Mouse (Mus musculus): ENCODE data around the gene Gadd45b. TPM values are rescaled to one million over a fixed set of nuclear protein-coding genes. Genes with fewer than 3 reads are reported as not detected.
A peak's percentile ranks its signal among the peaks of the same experiment; 100 is the strongest.

Gene Gadd45b
- polyA plus RNA-seq, 1 experiment from 2014 or later, result 16.1 TPM

GRCm38 (mm10) chr10:80915736-80916135, 14.1 kb upstream of the Gadd45b start:
- peaks cover 18% of the 10 kb centered on the region; the same call in 1 of the 2 replicates for H3K36me3 ChIP-seq (ENCODE audit: control insufficient read depth, insufficient read depth, low read length)
- ATAC-seq (ENCODE audit: low FRiP score, low TSS enrichment), result no peak
- peaks cover 10% of the 10 kb centered on the region; the same call in 1 of the 2 replicates for H3K4me1 ChIP-seq (ENCODE audit: control insufficient read depth, insufficient read depth, low read length)
- 86% methylated on average over 4 of the region's 4 CpGs for WGBS
- no peak overlapping the region for H3K27ac ChIP-seq (ENCODE audit: low read depth, low read length)
- H3K27me3 ChIP-seq (ENCODE audit: control insufficient read depth, insufficient read depth, low read length), result no peaks in the 10 kb centered on the region
- H3K4me3 ChIP-seq (ENCODE audit: low read length), result no peak overlapping the region
- H3K9ac ChIP-seq (ENCODE audit: low read depth, low read length), result no peak overlapping the region
- no peak overlapping the region for H3K4me2 ChIP-seq (replicated peaks; ENCODE audit: low read depth, low read length)
- H3K9me3 ChIP-seq (ENCODE audit: control insufficient read depth, low read length), result no peaks in the 10 kb centered on the region

- Histone ChIP-seq H3K4me2 (replicated peaks; ENCODE audit: low read depth, low read length) (peak overlapping the region; percentile 87), H3K27ac (ENCODE audit: low read depth, low read length) (no peak overlapping the region), H3K27me3 (ENCODE audit: control insufficient read depth, insufficient read depth, low read length) (no peaks in the 10 kb centered on the region), H3K4me1 (ENCODE audit: control insufficient read depth, insufficient read depth, low read length) (peaks cover 10% of the 10 kb centered on the region; the same call in 1 of the 2 replicates), H3K36me3 (ENCODE audit: control insufficient read depth, insufficient read depth, low read length) (peaks cover 14% of the 10 kb centered on the region; the same call in 1 of the 2 replicates), H3K4me3 (ENCODE audit: low read length) (peak overlapping the region; percentile 98), H3K9ac (ENCODE audit: low read depth, low read length) (peak overlapping the region; percentile 89), H3K9me3 (ENCODE audit: control insufficient read depth, low read length) (no peaks in the 10 kb centered on the region)
- peak; percentile 46 for ATAC-seq (ENCODE audit: low FRiP score, low TSS enrichment)
- 2% methylated on average over 15 of the region's 15 CpGs for WGBS
Observed at GRCm38 (mm10) chr10:80917336-80917778, 12.5 kb upstream of the Gadd45b start.

DNA sequence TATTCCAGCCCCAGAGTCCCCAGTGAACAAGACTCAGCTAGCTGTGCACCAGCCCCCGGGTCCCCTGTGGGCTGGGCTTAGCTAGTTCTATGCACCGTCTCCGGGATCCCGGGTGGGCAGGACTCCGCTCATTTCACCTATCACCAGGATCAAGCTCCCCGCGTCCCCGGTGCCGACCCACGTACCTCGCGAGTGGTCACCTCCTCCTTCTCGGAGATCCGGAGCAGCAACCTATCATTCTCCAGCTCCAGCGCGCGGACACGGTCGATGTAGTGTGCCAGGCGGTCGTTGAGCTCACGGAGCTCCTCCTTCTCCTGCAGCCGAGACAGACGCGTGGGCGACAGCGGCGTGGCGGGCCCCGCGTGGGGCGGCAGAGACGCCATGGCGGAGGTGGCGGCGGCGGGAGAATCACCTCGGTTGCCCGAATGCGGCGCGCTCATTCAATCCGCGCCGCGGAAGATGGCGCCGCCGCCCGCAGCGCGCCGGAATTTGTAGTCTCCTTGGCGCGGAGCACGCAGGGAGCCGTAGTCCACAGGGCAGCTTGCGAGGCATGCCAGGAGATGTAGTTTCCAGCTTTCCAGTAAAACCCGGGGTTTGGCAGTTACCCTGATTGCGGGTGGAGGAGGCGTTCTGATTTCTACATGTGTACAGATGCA, 12.0 kb upstream of the Gadd45b start, which contains the start of gene Lmnb2:
TSS of gene Lmnb2 (minus strand) at position 467 of the 656 bp plus-strand sequence.
- peak; percentile 58 for ATAC-seq (ENCODE audit: low FRiP score, low TSS enrichment)
- no peaks in the 10 kb centered on the region for H3K27me3 ChIP-seq (ENCODE audit: control insufficient read depth, insufficient read depth, low read length)

DNA sequence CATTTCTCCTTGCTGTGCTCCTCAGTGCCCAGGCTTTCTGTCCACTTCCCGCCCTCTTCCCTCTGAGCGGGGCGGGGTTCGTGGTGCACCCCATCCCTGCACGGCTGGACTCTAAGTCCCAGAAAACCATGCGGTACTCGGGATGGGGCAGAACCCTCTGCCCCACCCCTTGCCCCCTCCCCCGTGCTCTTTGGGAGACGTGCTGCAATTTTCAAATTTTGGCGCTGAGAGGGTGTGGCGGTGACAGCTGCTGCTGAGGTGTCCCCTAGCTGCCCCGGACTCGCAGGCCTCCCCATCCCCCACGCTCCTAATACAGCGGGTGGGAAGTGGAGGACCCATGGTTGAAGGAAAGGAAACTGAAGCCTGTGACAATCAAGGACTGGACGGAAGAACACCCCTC, 8.0 kb upstream of the Gadd45b start:
- 0 out of 2 replicates have a peak, but pooled peaks have one; percentile 30 for ATAC-seq (ENCODE audit: low FRiP score, low TSS enrichment)
- Histone ChIP-seq H3K4me2 (replicated peaks; ENCODE audit: low read depth, low read length) (peak overlapping the region; percentile 59), H3K9ac (ENCODE audit: low read depth, low read length) (peak overlapping the region; percentile 42; the same call in 1 of the 2 replicates), H3K4me3 (ENCODE audit: low read length) (peak overlapping the region; percentile 32), H3K36me3 (ENCODE audit: control insufficient read depth, insufficient read depth, low read length) (no peaks in the 10 kb centered on the region), H3K27ac (ENCODE audit: low read depth, low read length) (no peak overlapping the region; the same call in 1 of the 2 replicates), H3K4me1 (ENCODE audit: control insufficient read depth, insufficient read depth, low read length) (peaks cover 5% of the 10 kb centered on the region; the same call in 1 of the 2 replicates), H3K27me3 (ENCODE audit: control insufficient read depth, insufficient read depth, low read length) (no peaks in the 10 kb centered on the region), H3K9me3 (ENCODE audit: control insufficient read depth, low read length) (no peaks in the 10 kb centered on the region)
- WGBS, result 4% methylated on average over 16 of the region's 16 CpGs

More for the DNA sequence above, 12.0 kb upstream of the Gadd45b start, which contains the start of gene Lmnb2:
- Histone ChIP-seq H3K27ac (ENCODE audit: low read depth, low read length) (peak within 1 kb of the TSS; percentile 33; the same call in 1 of the 2 replicates), H3K4me3 (ENCODE audit: low read length) (peak within 1 kb of the TSS; percentile 98), H3K36me3 (ENCODE audit: control insufficient read depth, insufficient read depth, low read length) (peaks cover 11% of the 10 kb centered on the region; the same call in 1 of the 2 replicates), H3K4me2 (replicated peaks; ENCODE audit: low read depth, low read length) (peak within 1 kb of the TSS; percentile 87), H3K9me3 (ENCODE audit: control insufficient read depth, low read length) (no peaks in the 10 kb centered on the region), H3K4me1 (ENCODE audit: control insufficient read depth, insufficient read depth, low read length) (peaks cover 10% of the 10 kb centered on the region; the same call in 1 of the 2 replicates), H3K9ac (ENCODE audit: low read depth, low read length) (peak within 1 kb of the TSS; percentile 89)
- WGBS, result under 1% methylated on average over 61 of the region's 61 CpGs

- H3K27ac ChIP-seq (ENCODE audit: low read depth, low read length), result no peak overlapping the region
- no peaks in the 10 kb centered on the region for H3K9me3 ChIP-seq (ENCODE audit: control insufficient read depth, low read length)
- H3K27me3 ChIP-seq (ENCODE audit: control insufficient read depth, insufficient read depth, low read length), result no peaks in the 10 kb centered on the region
- H3K4me3 ChIP-seq (ENCODE audit: low read length), result no peak overlapping the region
- H3K4me1 ChIP-seq (ENCODE audit: control insufficient read depth, insufficient read depth, low read length), result peaks cover 4% of the 10 kb centered on the region
- H3K9ac ChIP-seq (ENCODE audit: low read depth, low read length), result no peak overlapping the region
- WGBS, result 52% methylated on average over 3 of the region's 3 CpGs
- no peaks in the 10 kb centered on the region for H3K36me3 ChIP-seq (ENCODE audit: control insufficient read depth, insufficient read depth, low read length)
- no peak overlapping the region for H3K4me2 ChIP-seq (replicated peaks; ENCODE audit: low read depth, low read length)
- ATAC-seq (ENCODE audit: low FRiP score, low TSS enrichment), result no peak
Observed at GRCm38 (mm10) chr10:80925472-80925871, 4.4 kb upstream of the Gadd45b start.

DNA sequence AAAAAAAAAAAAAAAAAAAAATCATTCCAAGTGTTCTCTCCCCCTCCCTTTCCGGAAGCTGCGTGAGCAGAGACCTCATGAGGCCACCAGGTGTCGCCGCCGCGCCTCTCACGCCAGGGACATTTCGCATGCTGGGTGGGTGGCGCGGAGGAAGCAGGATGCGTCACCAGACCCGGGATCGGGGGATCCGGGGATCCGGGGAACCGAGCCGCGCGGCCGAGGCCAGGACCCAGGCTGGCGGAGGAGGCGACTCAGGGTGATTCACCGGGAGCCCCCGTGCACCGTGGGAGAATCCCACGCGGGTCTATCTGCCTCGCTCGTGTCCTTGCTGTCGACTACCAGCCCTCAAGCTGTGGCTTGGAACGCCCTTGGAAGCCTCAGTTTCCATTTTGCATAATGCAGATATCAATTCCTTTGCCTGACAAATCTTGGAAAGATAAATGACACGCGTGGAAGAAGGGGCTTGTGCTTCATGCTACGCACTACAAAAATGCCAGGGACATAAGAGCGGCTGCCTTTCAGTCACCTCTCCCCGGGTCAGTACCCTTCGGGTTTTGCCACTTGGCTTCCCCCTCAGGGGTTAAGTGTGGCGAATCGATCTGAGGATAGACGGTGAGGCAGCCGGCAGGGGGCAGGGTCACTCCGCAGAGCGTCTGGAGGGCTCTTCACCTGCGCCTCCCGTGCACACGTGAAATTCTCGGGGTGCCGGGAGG, 1.1 kb upstream of the Gadd45b start:
- H3K9me3 ChIP-seq (ENCODE audit: control insufficient read depth, low read length), result no peaks in the 10 kb centered on the region
- no peaks in the 10 kb centered on the region for H3K36me3 ChIP-seq (ENCODE audit: control insufficient read depth, insufficient read depth, low read length)
- peaks cover 37% of the 10 kb centered on the region for H3K4me1 ChIP-seq (ENCODE audit: control insufficient read depth, insufficient read depth, low read length)
- peak overlapping the region; percentile 85 for H3K4me2 ChIP-seq (replicated peaks; ENCODE audit: low read depth, low read length)
- H3K27me3 ChIP-seq (ENCODE audit: control insufficient read depth, insufficient read depth, low read length), result peaks cover 31% of the 10 kb centered on the region
- H3K27ac ChIP-seq (ENCODE audit: low read depth, low read length), result peak overlapping the region; percentile 81; the same call in 1 of the 2 replicates
- under 1% methylated on average over 48 of the region's 48 CpGs for WGBS
- peak overlapping the region; percentile 39 for H3K4me3 ChIP-seq (ENCODE audit: low read length)
- ATAC-seq (ENCODE audit: low FRiP score, low TSS enrichment), result peak; percentile 20
- peak overlapping the region; percentile 49; the same call in 1 of the 2 replicates for H3K9ac ChIP-seq (ENCODE audit: low read depth, low read length)

DNA sequence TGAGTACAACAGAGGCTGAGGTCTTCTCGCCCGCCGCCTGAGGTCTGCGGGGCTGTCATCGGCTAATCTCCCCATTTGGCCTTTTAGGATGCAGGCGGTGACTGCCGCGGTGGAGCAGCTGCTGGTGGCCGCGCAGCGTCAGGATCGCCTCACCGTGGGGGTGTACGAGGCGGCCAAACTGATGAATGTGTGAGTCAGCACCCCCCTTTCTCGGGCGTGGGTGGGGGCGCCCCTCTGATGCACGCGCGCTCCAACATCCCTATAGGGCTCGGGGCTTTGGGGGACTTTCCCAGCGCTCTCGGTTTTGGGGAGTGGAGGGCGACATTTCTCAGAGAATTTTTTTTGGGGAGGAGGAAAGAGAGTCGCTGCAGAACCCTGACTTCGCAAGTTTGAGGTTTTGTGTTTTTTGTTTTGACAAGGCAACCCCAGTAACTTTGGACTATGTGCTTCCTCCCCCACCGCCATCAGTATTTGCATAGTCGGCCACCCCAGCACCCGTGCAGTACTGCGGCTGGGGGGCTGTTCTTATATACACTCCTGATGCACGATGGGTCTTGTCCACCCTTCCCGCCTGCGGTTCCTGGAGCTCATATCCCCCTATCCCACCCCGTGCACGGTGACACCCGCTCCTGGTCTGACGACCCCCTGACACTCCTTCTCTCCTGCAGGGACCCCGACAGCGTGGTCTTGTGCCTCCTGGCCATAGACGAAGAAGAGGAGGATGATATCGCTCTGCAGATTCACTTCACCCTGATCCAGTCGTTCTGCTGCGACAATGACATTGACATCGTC, 684 bp downstream of the Gadd45b start:
- H3K4me2 ChIP-seq (replicated peaks; ENCODE audit: low read depth, low read length), result peak overlapping the region; percentile 85
- H3K36me3 ChIP-seq (ENCODE audit: control insufficient read depth, insufficient read depth, low read length), result no peaks in the 10 kb centered on the region
- H3K9me3 ChIP-seq (ENCODE audit: control insufficient read depth, low read length), result no peaks in the 10 kb centered on the region
- H3K4me3 ChIP-seq (ENCODE audit: low read length), result peak overlapping the region; percentile 46
- no peak for ATAC-seq (ENCODE audit: low FRiP score, low TSS enrichment)
- H3K27ac ChIP-seq (ENCODE audit: low read depth, low read length), result no peak overlapping the region
- 2% methylated on average over 45 of the region's 45 CpGs for WGBS
- H3K4me1 ChIP-seq (ENCODE audit: control insufficient read depth, insufficient read depth, low read length), result peaks cover 42% of the 10 kb centered on the region
- H3K9ac ChIP-seq (ENCODE audit: low read depth, low read length), result peak overlapping the region; percentile 62
- H3K27me3 ChIP-seq (ENCODE audit: control insufficient read depth, insufficient read depth, low read length), result peaks cover 42% of the 10 kb centered on the region

GRCm38 (mm10) chr10:80931153-80931671, 1.3 kb downstream of the Gadd45b start:
- Histone ChIP-seq H3K9me3 (ENCODE audit: control insufficient read depth, low read length) (no peaks in the 10 kb centered on the region), H3K4me2 (replicated peaks; ENCODE audit: low read depth, low read length) (peak overlapping the region; percentile 85), H3K9ac (ENCODE audit: low read depth, low read length) (peak overlapping the region; percentile 62; the same call in 1 of the 2 replicates), H3K27ac (ENCODE audit: low read depth, low read length) (no peak overlapping the region), H3K27me3 (ENCODE audit: control insufficient read depth, insufficient read depth, low read length) (peaks cover 47% of the 10 kb centered on the region), H3K4me3 (ENCODE audit: low read length) (peak overlapping the region; percentile 46), H3K4me1 (ENCODE audit: control insufficient read depth, insufficient read depth, low read length) (peaks cover 49% of the 10 kb centered on the region), H3K36me3 (ENCODE audit: control insufficient read depth, insufficient read depth, low read length) (no peaks in the 10 kb centered on the region)
- ATAC-seq (ENCODE audit: low FRiP score, low TSS enrichment), result no peak
- WGBS, result 5% methylated on average over 14 of the region's 14 CpGs
